Mouse (Mus musculus) layer of hippocampus, postnatal 10 days (tissue): ENCODE measurements around the gene Rab44. TPM values are rescaled to one million over a fixed set of nuclear protein-coding genes. Genes with fewer than 3 reads are reported as not detected.

ENCODE experiments used
- total RNA-seq, 2 experiments: library from RNA; stranded (reverse); gene quantifications; 2 replicates each; pipeline ENCODE4 v1.2.3; 2021

Gene Rab44
- total RNA-seq, 2 experiments from 2014 or later, result 0.13 to 0.59 TPM

Other genes with a start within 250 kb of the Rab44 start
- gene 4930539E08Rik, start 198.8 kb upstream of the Rab44 start, total RNA-seq, result 1 to 10 TPM; 4.7 to 5.1 TPM
- not detected for gene Pxt1, start 170.3 kb upstream of the Rab44 start, total RNA-seq
- gene Kctd20, start 162.2 kb upstream of the Rab44 start, total RNA-seq, result 10 to 100 TPM; 73.4 to 78.0 TPM
- 10 to 100 TPM; 55.9 to 63.8 TPM for gene Stk38, start 106.2 kb upstream of the Rab44 start, total RNA-seq
- gene Srsf3, start 81.5 kb upstream of the Rab44 start, total RNA-seq, result 100 to 1,000 TPM; 179 to 207 TPM
- gene Cdkn1a, start 23.2 kb upstream of the Rab44 start, total RNA-seq, result 10 to 100 TPM; 23.6 to 29.4 TPM
- 10 to 100 TPM; 56.5 to 58.3 TPM for gene Cpne5, start 124.0 kb downstream of the Rab44 start, total RNA-seq
- gene Ppil1, start 150.0 kb downstream of the Rab44 start, total RNA-seq, result 10 to 100 TPM; 20.9 to 21.8 TPM
- gene BC004004, start 154.6 kb downstream of the Rab44 start, total RNA-seq, result 100 to 1,000 TPM in 1 of 2 experiments, 10 to 100 TPM in 1; 86.0 to 106 TPM
- gene Pi16, start 203.5 kb downstream of the Rab44 start, total RNA-seq, result 1 to 10 TPM; 1.7 to 2.1 TPM
- gene Mtch1, start 233.8 kb downstream of the Rab44 start, total RNA-seq, result 100 to 1,000 TPM; 505 to 511 TPM
- 10 to 100 TPM in 1 of 2 experiments, 1 to 10 TPM in 1; 7.8 to 13.0 TPM for gene Fgd2, start 246.8 kb downstream of the Rab44 start, total RNA-seq